ENCODE assay signal across 8 mouse cellular contexts in genomic region chr11:75462865-75463336, GRCm38 (mm10). TPM values are rescaled to one million over a fixed set of nuclear protein-coding genes. Genes with fewer than 3 reads are reported as not detected.
DNase-seq lines count a peak whose midpoint lies in the region; ATAC-seq and TF ChIP-seq lines count a peak whose summit lies in the region.

No protein-coding gene starts in this region.

- peak overlapping the region; percentile 70 for H3K9ac ChIP-seq in ES-Bruce4 (ENCODE audit: low read depth, poor library complexity, severe bottlenecking)
- peak overlapping the region; percentile 81 for H3K9ac ChIP-seq in heart, embryonic 15.5 days
- H3K9ac ChIP-seq in lung, embryonic 14.5 days: peak overlapping the region; percentile 57; the same call in 1 of the 2 replicates

- H3K27me3 ChIP-seq in ES-Bruce4 (ENCODE audit: control insufficient read depth, insufficient read depth, low read length, poor library complexity, severe bottlenecking): no peaks in the 10 kb centered on the region
- H3K27me3 ChIP-seq in erythroblast, embryonic 14.5 days (ENCODE audit: control insufficient read depth): no peaks in the 10 kb centered on the region
- no peaks in the 10 kb centered on the region for H3K27me3 ChIP-seq in heart, embryonic 15.5 days
- no peaks in the 10 kb centered on the region for H3K27me3 ChIP-seq in lung, embryonic 14.5 days (ENCODE audit: insufficient read depth, low read length)

- no peaks in the 10 kb centered on the region for H3K9me3 ChIP-seq in ES-Bruce4 (replicated peaks; ENCODE audit: control insufficient read depth, insufficient read depth, low read length, poor library complexity, severe bottlenecking)
- H3K9me3 ChIP-seq in erythroblast, embryonic 14.5 days (ENCODE audit: control insufficient read depth, low read length): peaks cover 3% of the 10 kb centered on the region
- no peaks in the 10 kb centered on the region for H3K9me3 ChIP-seq in heart, embryonic 15.5 days (replicated peaks)
- no peaks in the 10 kb centered on the region for H3K9me3 ChIP-seq in lung, embryonic 14.5 days (ENCODE audit: low read depth, low read length)

- no peak for TF ChIP-seq POLR2A in ES-Bruce4 (IDR thresholded peaks at IDR 0.05; ENCODE audit: insufficient read depth, low read length)
- TF ChIP-seq POLR2A in bone marrow macrophage, adult 2 months (IDR thresholded peaks at IDR 0.05; ENCODE audit: borderline replicate concordance, low read depth, low read length): no peak

- H3K36me3 ChIP-seq in ES-Bruce4 (ENCODE audit: control insufficient read depth, insufficient read depth, low read length, poor library complexity, severe bottlenecking): peaks cover 5% of the 10 kb centered on the region
- H3K36me3 ChIP-seq in erythroblast, embryonic 14.5 days (ENCODE audit: control insufficient read depth): peaks cover 48% of the 10 kb centered on the region
- peaks cover 23% of the 10 kb centered on the region for H3K36me3 ChIP-seq in heart, embryonic 15.5 days
- H3K36me3 ChIP-seq in lung, embryonic 14.5 days (ENCODE audit: insufficient read depth): peaks cover 14% of the 10 kb centered on the region

- no peaks in the 10 kb centered on the region for H3K4me1 ChIP-seq in ES-Bruce4 (ENCODE audit: control insufficient read depth, insufficient read depth, low read length)
- peaks cover 35% of the 10 kb centered on the region for H3K4me1 ChIP-seq in bone marrow macrophage, adult 2 months (ENCODE audit: control insufficient read depth, insufficient read depth, low read length)
- peaks cover 86% of the 10 kb centered on the region for H3K4me1 ChIP-seq in erythroblast, embryonic 14.5 days (ENCODE audit: control insufficient read depth)
- H3K4me1 ChIP-seq in heart, embryonic 15.5 days (replicated peaks): peaks cover 45% of the 10 kb centered on the region
- peaks cover 17% of the 10 kb centered on the region for H3K4me1 ChIP-seq in lung, embryonic 14.5 days (ENCODE audit: insufficient read depth)

- H3K27ac ChIP-seq in ES-Bruce4 (ENCODE audit: insufficient read depth, low read length): peak overlapping the region; percentile 92
- peak overlapping the region; percentile 70 for H3K27ac ChIP-seq in bone marrow macrophage, adult 2 months (ENCODE audit: insufficient read depth, low read depth, low read length)
- peak overlapping the region; percentile 94 for H3K27ac ChIP-seq in heart, embryonic 15.5 days
- H3K27ac ChIP-seq in lung, embryonic 14.5 days (ENCODE audit: low read depth): peak overlapping the region; percentile 85

- peak overlapping the region; percentile 49 for H3K4me3 ChIP-seq in ES-Bruce4 (ENCODE audit: low read depth, low read length)
- peak overlapping the region; percentile 91 for H3K4me3 ChIP-seq in bone marrow macrophage, adult 2 months (ENCODE audit: insufficient read depth, low read length)
- peak overlapping the region; percentile 74 for H3K4me3 ChIP-seq in erythroblast, embryonic 14.5 days (replicated peaks)
- peak overlapping the region; percentile 80 for H3K4me3 ChIP-seq in heart, embryonic 15.5 days
- H3K4me3 ChIP-seq in lung, embryonic 14.5 days (ENCODE audit: low read depth, low read length): peak overlapping the region; percentile 64

- 1% methylated on average over 9 of the region's 9 CpGs for WGBS in heart, embryonic 15.5 days
- WGBS in lung, embryonic 14.5 days: 1% methylated on average over 9 of the region's 9 CpGs

- TF ChIP-seq EP300 in ES-Bruce4 (IDR thresholded peaks at IDR 0.05; ENCODE audit: insufficient read depth, low read depth, low read length): no peak

- peak; percentile 52 for ATAC-seq in heart, embryonic 15.5 days (replicated peaks; ENCODE audit: insufficient number of reproducible peaks, insufficient read depth, low FRiP score, low read depth)
- peak; percentile 30 for ATAC-seq in lung, embryonic 14.5 days (ENCODE audit: insufficient read depth)

- peak overlapping the region; percentile 78 for H3K4me2 ChIP-seq in heart, embryonic 15.5 days
- H3K4me2 ChIP-seq in lung, embryonic 14.5 days: peak overlapping the region; percentile 98

- TF ChIP-seq CTCF in ES-Bruce4 (IDR thresholded peaks at IDR 0.05; ENCODE audit: low read depth, low read length): no peak
- TF ChIP-seq CTCF in bone marrow macrophage, adult 2 months (IDR thresholded peaks at IDR 0.05; ENCODE audit: low read depth, low read length): no peak
- no peak for TF ChIP-seq CTCF in lung, embryonic 14.5 days (IDR thresholded peaks at IDR 0.05; ENCODE audit: low read depth)

- peak; percentile 98 for DNase-seq in kidney, postnatal 10 days
- DNase-seq in lung, embryonic 14.5 days: peak; percentile 93
- peak; percentile 55 for DNase-seq in ovary, postnatal 10 days (ENCODE audit: low spot score)
- peak; percentile 34 for DNase-seq in thymus, postnatal 25 days

RNA-seq across cellular contexts. Expression of gene Tlcd2, which starts 1.4 kb away (rescaled TPM):
- 3.6 and 6.8 TPM in 2 replicates for polyA plus RNA-seq in ES-Bruce4 (2011; ENCODE audit: insufficient read depth, insufficient read length, low read depth, missing spikeins)
- 3.6 and 4.3 TPM in 2 replicates for polyA plus RNA-seq in bone marrow macrophage, adult 2 months (2012; ENCODE audit: insufficient read depth, insufficient read length, missing spikeins)
- 0.15 and 0.41 TPM in 2 replicates for polyA plus RNA-seq in erythroblast, embryonic 14.5 days (2012)
- 7.9 and 13.4 TPM in 2 replicates for polyA plus RNA-seq in heart, embryonic 15.5 days (2015; fragmentation: Nextera tagmentation; extraction: Ambion mirVana)
- 18.0 and 24.2 TPM in 2 replicates for polyA plus RNA-seq in lung, embryonic 14.5 days (2014; fragmentation: Nextera tagmentation; extraction: Ambion mirVana)

RNA-seq across cellular contexts. Expression of gene Wdr81, which starts 8.4 kb away (rescaled TPM):
- 4.9 and 8.4 TPM in 2 replicates for polyA plus RNA-seq in ES-Bruce4 (2011; ENCODE audit: insufficient read depth, insufficient read length, low read depth, missing spikeins)
- polyA plus RNA-seq in bone marrow macrophage, adult 2 months (2012; ENCODE audit: insufficient read depth, insufficient read length, missing spikeins): 41.1 and 46.6 TPM in 2 replicates
- polyA plus RNA-seq in erythroblast, embryonic 14.5 days (2012): 11.2 and 11.7 TPM in 2 replicates
- polyA plus RNA-seq in heart, embryonic 15.5 days (2015; fragmentation: Nextera tagmentation; extraction: Ambion mirVana): 3.1 and 4.5 TPM in 2 replicates
- polyA plus RNA-seq in lung, embryonic 14.5 days (2014; fragmentation: Nextera tagmentation; extraction: Ambion mirVana): 4.1 and 4.6 TPM in 2 replicates

RNA-seq across cellular contexts. Expression of gene Serpinf2, which starts 23.5 kb away (rescaled TPM):
- polyA plus RNA-seq in ES-Bruce4 (2011; ENCODE audit: insufficient read depth, insufficient read length, low read depth, missing spikeins): not detected in 2 replicates
- not detected in 2 replicates for polyA plus RNA-seq in bone marrow macrophage, adult 2 months (2012; ENCODE audit: insufficient read depth, insufficient read length, missing spikeins)
- polyA plus RNA-seq in erythroblast, embryonic 14.5 days (2012): 0.36 and 0.42 TPM in 2 replicates
- 0.35 and 4.3 TPM in 2 replicates for polyA plus RNA-seq in heart, embryonic 15.5 days (2015; fragmentation: Nextera tagmentation; extraction: Ambion mirVana)
- polyA plus RNA-seq in lung, embryonic 14.5 days (2014; fragmentation: Nextera tagmentation; extraction: Ambion mirVana): 0.24 TPM in 1 of 2 replicates, not detected in the other

RNA-seq across cellular contexts. Expression of gene Prpf8, which starts 23.7 kb away (rescaled TPM):
- polyA plus RNA-seq in ES-Bruce4 (2011; ENCODE audit: insufficient read depth, insufficient read length, low read depth, missing spikeins): 210 and 212 TPM in 2 replicates
- 51.0 and 65.7 TPM in 2 replicates for polyA plus RNA-seq in bone marrow macrophage, adult 2 months (2012; ENCODE audit: insufficient read depth, insufficient read length, missing spikeins)
- 2.2 and 4.5 TPM in 2 replicates for polyA plus RNA-seq in erythroblast, embryonic 14.5 days (2012)
- 24.8 and 37.1 TPM in 2 replicates for polyA plus RNA-seq in heart, embryonic 15.5 days (2015; fragmentation: Nextera tagmentation; extraction: Ambion mirVana)
- 96.9 and 104 TPM in 2 replicates for polyA plus RNA-seq in lung, embryonic 14.5 days (2014; fragmentation: Nextera tagmentation; extraction: Ambion mirVana)

RNA-seq across cellular contexts. Expression of gene Serpinf1, which starts 40.4 kb away (rescaled TPM):
- 4.9 and 6.0 TPM in 2 replicates for polyA plus RNA-seq in ES-Bruce4 (2011; ENCODE audit: insufficient read depth, insufficient read length, low read depth, missing spikeins)
- polyA plus RNA-seq in bone marrow macrophage, adult 2 months (2012; ENCODE audit: insufficient read depth, insufficient read length, missing spikeins): 8.6 and 9.9 TPM in 2 replicates
- 0.18 and 0.25 TPM in 2 replicates for polyA plus RNA-seq in erythroblast, embryonic 14.5 days (2012)
- polyA plus RNA-seq in heart, embryonic 15.5 days (2015; fragmentation: Nextera tagmentation; extraction: Ambion mirVana): 34.7 and 54.2 TPM in 2 replicates
- polyA plus RNA-seq in lung, embryonic 14.5 days (2014; fragmentation: Nextera tagmentation; extraction: Ambion mirVana): 41.7 and 44.6 TPM in 2 replicates

Comparison
In these comparisons a context has a peak if more than half of its experiments do, and no peak if none do; other contexts are left out.
1. Peak in every context shown above with its lines: DNase-seq, ATAC-seq, H3K4me3 ChIP-seq and H3K27ac ChIP-seq.
2. DNase-seq: peak in every context shown above with its lines; median percentile 98 in kidney, postnatal 10 days; 93 in lung, embryonic 14.5 days; 55 in ovary, postnatal 10 days; 34 in thymus, postnatal 25 days.